20 mouse cellular contexts compared by ENCODE assay signal in genomic region chr10:68142501-68142900, GRCm38 (mm10).
DNase-seq lines count a peak whose midpoint lies in the region; ATAC-seq and TF ChIP-seq lines count a peak whose summit lies in the region.
"Had no signal": no experiment of that assay in that cellular context is flagged by ENCODE, and none has a peak within 500 bp of the region (broad histone marks: within the 10 kb centered on the region; RNA-seq: fewer than 3 reads in every experiment).

No protein-coding gene starts in this region.

- ATAC-seq in hindbrain, embryonic 16.5 days, result no peak
- no peak for ATAC-seq in hindbrain, embryonic 14.5 days (ENCODE audit: low FRiP score)
- no peak for ATAC-seq in liver, postnatal 0 days

- peaks cover 28% of the 10 kb centered on the region for H3K4me1 ChIP-seq in hindbrain, embryonic 10.5 days (replicated peaks)
- no peaks in the 10 kb centered on the region for H3K4me1 ChIP-seq in hindbrain, embryonic 16.5 days (ENCODE audit: control insufficient read depth, insufficient read depth, low read depth, low read length)
- peaks cover 4% of the 10 kb centered on the region; the same call in 1 of the 2 replicates for H3K4me1 ChIP-seq in hindbrain, embryonic 14.5 days (replicated peaks; ENCODE audit: control insufficient read depth, insufficient read depth, low read length)
- peaks cover 4% of the 10 kb centered on the region for H3K4me1 ChIP-seq in liver, postnatal 0 days (ENCODE audit: insufficient read depth)
- H3K4me1 ChIP-seq: heart, embryonic 10.5 days had no signal

- 0 out of 2 replicates have a peak, but pooled peaks cover 5% of the 10 kb centered on the region for H3K9me3 ChIP-seq in hindbrain, embryonic 10.5 days
- H3K9me3 ChIP-seq in hindbrain, embryonic 16.5 days (ENCODE audit: control insufficient read depth, low read length), result 0 out of 2 replicates have a peak, but pooled peaks cover 3% of the 10 kb centered on the region
- no peaks in the 10 kb centered on the region for H3K9me3 ChIP-seq in hindbrain, embryonic 14.5 days (ENCODE audit: control insufficient read depth, low read length)
- H3K9me3 ChIP-seq in liver, postnatal 0 days (ENCODE audit: low read length), result no peaks in the 10 kb centered on the region
- H3K9me3 ChIP-seq: heart, embryonic 10.5 days; stomach, embryonic 15.5 days had no signal

- H3K27ac ChIP-seq in hindbrain, embryonic 10.5 days, result peak overlapping the region; percentile 53; the same call in 1 of the 2 replicates
- H3K27ac ChIP-seq in hindbrain, embryonic 16.5 days (ENCODE audit: low read depth, low read length), result no peak overlapping the region
- H3K27ac ChIP-seq in hindbrain, embryonic 14.5 days, result peak overlapping the region; percentile 53; the same call in 1 of the 2 replicates
- no peak overlapping the region for H3K27ac ChIP-seq in liver, postnatal 0 days (ENCODE audit: low read depth)
- H3K27ac ChIP-seq: heart, embryonic 10.5 days; stomach, embryonic 15.5 days had no signal

- WGBS in hindbrain, embryonic 10.5 days, result 82% methylated on average over 4 of the region's 4 CpGs
- WGBS in hindbrain, embryonic 16.5 days, result 59% methylated on average over 4 of the region's 4 CpGs
- WGBS in hindbrain, embryonic 14.5 days, result 53% methylated on average over 4 of the region's 4 CpGs
- WGBS in liver, postnatal 0 days (ENCODE audit: insufficient replicate concordance), result 79% methylated on average over 4 of the region's 4 CpGs

- DNase-seq in hindbrain, embryonic 10.5 days (ENCODE audit: low spot score), result no peak
- peak; percentile 41 for DNase-seq in retina, postnatal 1 day
- no peak for DNase-seq in retina, embryonic 14.5 days (ENCODE audit: low spot score)
- DNase-seq in hindbrain, embryonic 14.5 days (ENCODE audit: low spot score), result no peak
- no peak for DNase-seq in frontal cortex, postnatal 25 days (ENCODE audit: low spot score in 2 of 2)
- no peak for DNase-seq in liver, postnatal 0 days
- DNase-seq in adrenal gland, adult 2 months, result no peak
- DNase-seq: cerebellum, adult 9-10 months; gastrocnemius, postnatal 36 days; heart, postnatal 10 days; kidney, adult 11 months; kidney, postnatal 10 days; liver; lung, postnatal 10 days; right cerebral cortex, postnatal 25 days; thymus, adult 2 months had no signal

- no peak overlapping the region for H3K9ac ChIP-seq in hindbrain, embryonic 16.5 days (ENCODE audit: low read depth, low read length)
- no peak overlapping the region for H3K9ac ChIP-seq in hindbrain, embryonic 14.5 days
- H3K9ac ChIP-seq in liver, postnatal 0 days (replicated peaks), result no peak overlapping the region
- H3K9ac ChIP-seq: stomach, embryonic 15.5 days had no signal

- no peaks in the 10 kb centered on the region for H3K27me3 ChIP-seq in hindbrain, embryonic 10.5 days (ENCODE audit: insufficient read depth, poor library complexity, severe bottlenecking)
- no peaks in the 10 kb centered on the region for H3K27me3 ChIP-seq in hindbrain, embryonic 16.5 days (replicated peaks; ENCODE audit: control insufficient read depth, insufficient read depth, low read length)
- H3K27me3 ChIP-seq in hindbrain, embryonic 14.5 days (ENCODE audit: control insufficient read depth, insufficient read depth, low read length), result no peaks in the 10 kb centered on the region
- H3K27me3 ChIP-seq in liver, postnatal 0 days (ENCODE audit: insufficient read depth, low read length), result no peaks in the 10 kb centered on the region
- H3K27me3 ChIP-seq: stomach, embryonic 15.5 days had no signal

- H3K4me2 ChIP-seq in hindbrain, embryonic 16.5 days (ENCODE audit: low read length), result no peak overlapping the region
- no peak overlapping the region for H3K4me2 ChIP-seq in hindbrain, embryonic 14.5 days (replicated peaks)
- H3K4me2 ChIP-seq in liver, postnatal 0 days (ENCODE audit: low read depth, low read length), result no peak overlapping the region
- H3K4me2 ChIP-seq: stomach, embryonic 15.5 days had no signal

- H3K4me3 ChIP-seq in hindbrain, embryonic 10.5 days, result no peak overlapping the region
- no peak overlapping the region for H3K4me3 ChIP-seq in hindbrain, embryonic 16.5 days (ENCODE audit: low read length)
- H3K4me3 ChIP-seq in hindbrain, embryonic 14.5 days (replicated peaks; ENCODE audit: low read length), result no peak overlapping the region
- no peak overlapping the region for H3K4me3 ChIP-seq in liver, postnatal 0 days (ENCODE audit: low read depth, low read length)
- H3K4me3 ChIP-seq: erythroblast, embryonic 14.5 days; heart, embryonic 10.5 days; stomach, embryonic 15.5 days had no signal

- no peak for TF ChIP-seq EP300 in liver, postnatal 0 days (IDR thresholded peaks at IDR 0.05; ENCODE audit: low read depth)

- no peak for TF ChIP-seq CTCF in liver, postnatal 0 days (IDR thresholded peaks at IDR 0.05; ENCODE audit: low read depth)

- no peaks in the 10 kb centered on the region for H3K36me3 ChIP-seq in hindbrain, embryonic 10.5 days
- H3K36me3 ChIP-seq in hindbrain, embryonic 16.5 days (ENCODE audit: control insufficient read depth, insufficient read depth, low read length), result no peaks in the 10 kb centered on the region
- H3K36me3 ChIP-seq in hindbrain, embryonic 14.5 days (replicated peaks; ENCODE audit: control insufficient read depth, insufficient read depth), result no peaks in the 10 kb centered on the region
- no peaks in the 10 kb centered on the region for H3K36me3 ChIP-seq in liver, postnatal 0 days (replicated peaks; ENCODE audit: insufficient read depth, low read length)
- H3K36me3 ChIP-seq: stomach, embryonic 15.5 days had no signal

Comparison
In these comparisons a context has a peak if more than half of its experiments do, and no peak if none do; other contexts are left out.
1. H3K27ac ChIP-seq: peak in hindbrain, embryonic 10.5 days (single experiment) and hindbrain, embryonic 14.5 days (single experiment); none in hindbrain, embryonic 16.5 days (single experiment) and liver, postnatal 0 days (single experiment).